Mouse (Mus musculus) brain, embryonic 14.5 days (tissue): ENCODE data around the gene Vmn1r192.

Experiments
- CTCF ChIP-seq: fragments of 200-500 bp; IDR thresholded peaks from 2 replicates; pipeline ENCODE4 v1.5.1; 2012; ENCODE audit warnings: inconsistent platforms, mild to moderate bottlenecking, moderate library complexity, borderline replicate concordance; ENCODE audit not compliant: insufficient read depth, insufficient read length; ENCODE audit errors: extremely low read depth
- POLR2A ChIP-seq: fragments of 200-500 bp; IDR thresholded peaks from 2 replicates; pipeline ENCODE4 v1.6.1; 2012; ENCODE audit warnings: mild to moderate bottlenecking, inconsistent platforms, borderline replicate concordance; ENCODE audit not compliant: poor library complexity, insufficient read depth, insufficient read length, severe bottlenecking; ENCODE audit errors: extremely low read depth

- TF ChIP-seq CTCF (no peak), POLR2A (no peak)
Observed at GRCm38 (mm10) chr13:22189313-22189712, 1.6 kb downstream of the Vmn1r192 start.
